Comparison of ENCODE assay signal across 14 mouse cellular contexts in genomic region chr6:99120776-99121766, GRCm38 (mm10).
"Had no signal": no experiment of that assay in that cellular context is flagged by ENCODE, and none has a peak within 500 bp of the region (broad histone marks: within the 10 kb centered on the region; RNA-seq: fewer than 3 reads in every experiment).

No protein-coding gene starts in this region.

- H3K4me1 ChIP-seq: midbrain, embryonic 12.5 days had no signal

- DNase-seq: kidney, adult 8-10 months; kidney, postnatal 25 days; layer of hippocampus, adult 9-11 months; left cerebral cortex, postnatal 4 days; lung, embryonic 14.5 days; right cerebral cortex, adult 18-20 months; right cerebral cortex, postnatal 25 days; thymus, adult 2 months; thymus, postnatal 25 days had no signal

- H3K4me2 ChIP-seq: limb, embryonic 13.5 days; liver, embryonic 11.5 days; lung, embryonic 14.5 days; midbrain, embryonic 12.5 days; neural tube, embryonic 15.5 days had no signal

- H3K27ac ChIP-seq: limb, embryonic 13.5 days; midbrain, embryonic 12.5 days; neural tube, embryonic 15.5 days had no signal

- H3K4me3 ChIP-seq: limb, embryonic 13.5 days; midbrain, embryonic 12.5 days; myocyte; neural tube, embryonic 15.5 days had no signal

- H3K27me3 ChIP-seq: limb, embryonic 13.5 days; midbrain, embryonic 12.5 days; neural tube, embryonic 15.5 days had no signal

- H3K9ac ChIP-seq: limb, embryonic 13.5 days; lung, embryonic 14.5 days; midbrain, embryonic 12.5 days; neural tube, embryonic 15.5 days had no signal

- H3K9me3 ChIP-seq: limb, embryonic 13.5 days; midbrain, embryonic 12.5 days; neural tube, embryonic 15.5 days had no signal

- H3K36me3 ChIP-seq: limb, embryonic 13.5 days; midbrain, embryonic 12.5 days; neural tube, embryonic 15.5 days had no signal
